Mouse (Mus musculus): ENCODE data around the gene St6galnac6.

DNA sequence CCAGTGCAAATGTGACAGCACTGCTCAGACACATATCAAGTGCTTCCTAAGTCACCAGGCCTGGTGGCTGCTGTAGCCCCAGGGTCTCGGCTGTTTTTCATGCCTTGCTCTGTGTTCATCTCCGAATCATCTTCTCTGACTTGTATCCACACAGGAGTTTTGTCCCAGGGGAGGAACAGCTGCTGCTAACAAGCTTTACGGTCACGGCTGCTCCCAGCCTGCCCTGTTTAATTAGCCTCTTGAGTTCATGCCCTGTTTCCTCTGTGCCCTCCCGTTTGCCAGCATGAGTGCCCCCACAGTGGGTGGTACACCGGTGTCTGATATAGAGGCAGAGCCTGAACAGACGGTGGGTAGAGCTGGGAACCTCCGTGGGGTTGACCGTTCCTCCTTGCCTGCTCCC, 18.5 kb downstream of the St6galnac6 start:
- no peak for TF ChIP-seq POLR2A (IDR thresholded peaks at IDR 0.05; ENCODE audit: extremely low read depth, insufficient read depth, low read length)
- no peak for TF ChIP-seq CTCF (IDR thresholded peaks at IDR 0.05; ENCODE audit: low read depth, low read length)

All from liver, adult 2 months (tissue).